Mouse (Mus musculus) olfactory bulb, adult 2 months (tissue): ENCODE measurements around the gene Ccdc57.

Experiments
- CTCF ChIP-seq: fragments of 200-500 bp; IDR thresholded peaks from 2 replicates; pipeline ENCODE4 v1.5.1; 2012; ENCODE audit warnings: low read depth, mild to moderate bottlenecking, low read length, moderate library complexity; ENCODE audit not compliant: insufficient read depth
- POLR2A ChIP-seq: fragments of 200-500 bp; IDR thresholded peaks from 2 replicates; pipeline ENCODE4 v1.6.1; 2012; ENCODE audit warnings: mild to moderate bottlenecking, low read depth, low read length, moderate library complexity; ENCODE audit not compliant: insufficient read depth

DNA sequence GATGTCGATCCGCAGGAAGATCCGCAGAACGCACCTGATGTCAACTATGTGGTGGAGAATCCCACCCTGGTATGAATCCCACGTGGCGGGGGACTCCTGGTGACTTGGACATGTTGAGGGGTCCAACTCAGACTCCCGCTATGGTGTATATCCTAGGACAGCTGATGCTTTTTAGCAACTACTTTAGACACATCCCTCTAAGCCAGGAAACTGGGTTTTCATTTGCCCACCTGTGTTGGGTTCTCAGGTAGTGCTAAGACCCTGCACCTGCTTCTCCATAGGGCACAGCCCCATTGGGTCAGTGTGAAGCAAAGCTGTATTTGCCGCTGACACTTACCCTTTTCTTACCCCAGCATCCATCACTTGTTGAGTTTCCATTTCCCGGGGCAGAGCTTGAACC, 147.5 kb downstream of the Ccdc57 start:
- TF ChIP-seq CTCF, result no peak
- no peak for TF ChIP-seq POLR2A
